8 mouse cellular contexts compared by ENCODE assay signal in genomic region chr6:124859725-124860124, GRCm38 (mm10). TPM values are rescaled to one million over a fixed set of nuclear protein-coding genes. Genes with fewer than 3 reads are reported as not detected.
DNase-seq lines count a peak whose midpoint lies in the region; ATAC-seq and TF ChIP-seq lines count a peak whose summit lies in the region.

No protein-coding gene starts in this region.

- no peak overlapping the region for H3K9ac ChIP-seq in embryonic facial prominence, embryonic 12.5 days
- H3K9ac ChIP-seq in heart, adult 2 months (ENCODE audit: low read depth, low read length), result no peak overlapping the region
- peak overlapping the region; percentile 53; the same call in 1 of the 2 replicates for H3K9ac ChIP-seq in limb, embryonic 13.5 days
- H3K9ac ChIP-seq in midbrain, postnatal 0 days (replicated peaks; ENCODE audit: low read length, poor library complexity, severe bottlenecking), result peak overlapping the region; percentile 5; the same call in 1 of the 2 replicates

- H3K4me1 ChIP-seq in embryonic facial prominence, embryonic 12.5 days, result peaks cover 47% of the 10 kb centered on the region
- H3K4me1 ChIP-seq in heart, adult 2 months (ENCODE audit: control insufficient read depth, insufficient read depth, low read length), result peaks cover 3% of the 10 kb centered on the region
- peaks cover 68% of the 10 kb centered on the region for H3K4me1 ChIP-seq in limb, embryonic 13.5 days
- H3K4me1 ChIP-seq in midbrain, postnatal 0 days (ENCODE audit: insufficient read depth, low read length), result peaks cover 25% of the 10 kb centered on the region

- intact Hi-C loops in heart, adult 2 months (cut with DNase I), result loop anchor here (1.0 to 5.0 kb wide), 3 partner anchors 71 to 223 kb away; no protein-coding TSS in a partner anchor

- H3K27ac ChIP-seq in embryonic facial prominence, embryonic 12.5 days, result 0 out of 2 replicates have a peak overlapping the region, but pooled peaks have one; percentile 37
- H3K27ac ChIP-seq in heart, adult 2 months, result no peak overlapping the region
- 0 out of 2 replicates have a peak overlapping the region, but pooled peaks have one; percentile 28 for H3K27ac ChIP-seq in limb, embryonic 13.5 days
- peak overlapping the region; percentile 80 for H3K27ac ChIP-seq in midbrain, postnatal 0 days (ENCODE audit: low read depth, low read length)

- H3K36me3 ChIP-seq in embryonic facial prominence, embryonic 12.5 days, result peaks cover 4% of the 10 kb centered on the region; the same call in 1 of the 2 replicates
- no peaks in the 10 kb centered on the region for H3K36me3 ChIP-seq in heart, adult 2 months (ENCODE audit: control insufficient read depth, insufficient read depth, low read length)
- H3K36me3 ChIP-seq in limb, embryonic 13.5 days, result peaks cover 8% of the 10 kb centered on the region
- H3K36me3 ChIP-seq in midbrain, postnatal 0 days (ENCODE audit: insufficient read depth, low read length), result peaks cover 9% of the 10 kb centered on the region; the same call in 1 of the 2 replicates

- no peaks in the 10 kb centered on the region for H3K9me3 ChIP-seq in embryonic facial prominence, embryonic 12.5 days
- no peaks in the 10 kb centered on the region for H3K9me3 ChIP-seq in limb, embryonic 13.5 days
- no peaks in the 10 kb centered on the region for H3K9me3 ChIP-seq in midbrain, postnatal 0 days (ENCODE audit: low read length)

- H3K4me2 ChIP-seq in embryonic facial prominence, embryonic 12.5 days (replicated peaks), result 0 out of 2 replicates have a peak overlapping the region, but pooled peaks have one; percentile 14
- peak overlapping the region; percentile 25 for H3K4me2 ChIP-seq in limb, embryonic 13.5 days (replicated peaks)
- H3K4me2 ChIP-seq in midbrain, postnatal 0 days (ENCODE audit: low read depth, low read length, poor library complexity, severe bottlenecking), result peak overlapping the region; percentile 34

- 0 out of 2 replicates have a peak, but pooled peaks have one; percentile 13 for ATAC-seq in embryonic facial prominence, embryonic 12.5 days (ENCODE audit: insufficient number of reproducible peaks, insufficient read depth, low FRiP score, low TSS enrichment)
- no peak for ATAC-seq in limb, embryonic 13.5 days (ENCODE audit: low FRiP score, low read depth)
- ATAC-seq in midbrain, postnatal 0 days (ENCODE audit: low FRiP score), result no peak

- no peaks in the 10 kb centered on the region; the same call in 1 of the 2 replicates for H3K27me3 ChIP-seq in embryonic facial prominence, embryonic 12.5 days
- H3K27me3 ChIP-seq in heart, adult 2 months (ENCODE audit: control insufficient read depth, insufficient read depth, low read length), result no peaks in the 10 kb centered on the region
- peaks cover 7% of the 10 kb centered on the region; the same call in 1 of the 2 replicates for H3K27me3 ChIP-seq in limb, embryonic 13.5 days
- H3K27me3 ChIP-seq in midbrain, postnatal 0 days (ENCODE audit: insufficient read depth, low read length), result no peaks in the 10 kb centered on the region

- 8% methylated on average over 12 of the region's 12 CpGs for WGBS in embryonic facial prominence, embryonic 12.5 days
- 9% methylated on average over 12 of the region's 12 CpGs for WGBS in heart, adult 2 months
- WGBS in limb, embryonic 13.5 days, result 10% methylated on average over 12 of the region's 12 CpGs
- 7% methylated on average over 12 of the region's 12 CpGs for WGBS in midbrain, postnatal 0 days

- TF ChIP-seq CTCF in heart, adult 2 months (IDR thresholded peaks at IDR 0.05), result no peak; the same call in 1 of the 2 replicates
- TF ChIP-seq CTCF in midbrain, postnatal 0 days (IDR thresholded peaks at IDR 0.05), result peak; percentile 90

- no peak for TF ChIP-seq EP300 in heart, adult 2 months (IDR thresholded peaks at IDR 0.05; ENCODE audit: insufficient read depth, low read depth, low read length)

- TF ChIP-seq POLR2A in heart, adult 2 months (IDR thresholded peaks at IDR 0.05; ENCODE audit: insufficient read depth, low read depth, low read length), result no peak

- DNase-seq in 3134 (ENCODE audit: extremely low read depth, insufficient read length, low spot score), result peak; percentile 68
- peak; percentile 95 for DNase-seq in adrenal gland, postnatal 14 days
- peak; percentile 83 to 91 for DNase-seq in heart, adult 2 months
- DNase-seq in kidney, adult 8-10 months, result peak; percentile 80 to 90
- peak; percentile 88 for DNase-seq in midbrain, postnatal 0 days (ENCODE audit: low spot score)
- peak; percentile 69 to 88 for DNase-seq in spleen, postnatal 10 days (ENCODE audit: low spot score in 2 of 2)

- no peaks in the 10 kb centered on the region for H3K79me2 ChIP-seq in heart, adult 2 months (replicated peaks; ENCODE audit: control insufficient read depth, insufficient read depth, low read length)

- H3K4me3 ChIP-seq in embryonic facial prominence, embryonic 12.5 days, result no peak overlapping the region
- H3K4me3 ChIP-seq in heart, adult 2 months, result no peak overlapping the region
- H3K4me3 ChIP-seq in limb, embryonic 13.5 days, result 0 out of 2 replicates have a peak overlapping the region, but pooled peaks have one; percentile 7
- 0 out of 2 replicates have a peak overlapping the region, but pooled peaks have one; percentile 1 for H3K4me3 ChIP-seq in midbrain, postnatal 0 days (ENCODE audit: low read depth, low read length)

RNA-seq across cellular contexts. Expression of gene P3h3, which starts 2.2 kb away (rescaled TPM):
- total RNA-seq in adrenal gland, postnatal 14 days (2021), result 21.4 and 26.1 TPM in 2 replicates
- polyA plus RNA-seq in embryonic facial prominence, embryonic 12.5 days (2016; fragmentation: Nextera tagmentation; extraction: Ambion mirVana), result 61.7 and 68.9 TPM in 2 replicates
- total RNA-seq in heart, adult 2 months (2021), result 10 to 100 TPM in 1 of 2 experiments, 1 to 10 TPM in 1; 6.9 to 10.6 TPM
- polyA plus RNA-seq in heart, adult 2 months (2012; rRNA removed), result 15.5 and 16.2 TPM in 2 replicates
- 60.4 and 61.2 TPM in 2 replicates for polyA plus RNA-seq in limb, embryonic 13.5 days (2015; fragmentation: Nextera tagmentation; extraction: Ambion mirVana)
- total RNA-seq in midbrain, postnatal 0 days (2014; rRNA removed), result 67.4 and 74.4 TPM in 2 replicates
- 9.8 and 11.2 TPM in 2 replicates for polyA plus RNA-seq in midbrain, postnatal 0 days (2015; fragmentation: Nextera tagmentation; extraction: Ambion mirVana)

RNA-seq across cellular contexts. Expression of gene Gpr162, which starts 4.1 kb away (rescaled TPM):
- total RNA-seq in adrenal gland, postnatal 14 days (2021), result 1.6 and 2.3 TPM in 2 replicates
- polyA plus RNA-seq in embryonic facial prominence, embryonic 12.5 days (2016; fragmentation: Nextera tagmentation; extraction: Ambion mirVana), result 3.4 and 3.6 TPM in 2 replicates
- under 1 TPM; 0.41 to 0.44 TPM for total RNA-seq in heart, adult 2 months (2021)
- polyA plus RNA-seq in heart, adult 2 months (2012; rRNA removed), result 1.0 and 1.4 TPM in 2 replicates
- 2.9 and 3.5 TPM in 2 replicates for polyA plus RNA-seq in limb, embryonic 13.5 days (2015; fragmentation: Nextera tagmentation; extraction: Ambion mirVana)
- total RNA-seq in midbrain, postnatal 0 days (2014; rRNA removed), result 198 and 225 TPM in 2 replicates
- 38.3 and 39.3 TPM in 2 replicates for polyA plus RNA-seq in midbrain, postnatal 0 days (2015; fragmentation: Nextera tagmentation; extraction: Ambion mirVana)

RNA-seq across cellular contexts. Expression of gene Gnb3, which starts 19.6 kb away (rescaled TPM):
- total RNA-seq in adrenal gland, postnatal 14 days (2021), result 9.4 and 9.5 TPM in 2 replicates
- polyA plus RNA-seq in embryonic facial prominence, embryonic 12.5 days (2016; fragmentation: Nextera tagmentation; extraction: Ambion mirVana), result 0.58 and 1.0 TPM in 2 replicates
- total RNA-seq in heart, adult 2 months (2021), result 10 to 100 TPM in 1 of 2 experiments, 1 to 10 TPM in 1; 6.1 to 10.9 TPM
- 6.9 and 14.0 TPM in 2 replicates for polyA plus RNA-seq in heart, adult 2 months (2012; rRNA removed)
- 1.0 and 1.3 TPM in 2 replicates for polyA plus RNA-seq in limb, embryonic 13.5 days (2015; fragmentation: Nextera tagmentation; extraction: Ambion mirVana)
- total RNA-seq in midbrain, postnatal 0 days (2014; rRNA removed), result 0.52 and 0.66 TPM in 2 replicates
- polyA plus RNA-seq in midbrain, postnatal 0 days (2015; fragmentation: Nextera tagmentation; extraction: Ambion mirVana), result 0.23 and 1.1 TPM in 2 replicates

RNA-seq across cellular contexts. Expression of gene Cd4, which starts 28.3 kb away (rescaled TPM):
- total RNA-seq in adrenal gland, postnatal 14 days (2021), result 1.4 and 13.0 TPM in 2 replicates
- polyA plus RNA-seq in embryonic facial prominence, embryonic 12.5 days (2016; fragmentation: Nextera tagmentation; extraction: Ambion mirVana), result 0.09 and 0.39 TPM in 2 replicates
- under 1 TPM; 0.34 to 0.57 TPM for total RNA-seq in heart, adult 2 months (2021)
- 0.53 and 0.66 TPM in 2 replicates for polyA plus RNA-seq in heart, adult 2 months (2012; rRNA removed)
- polyA plus RNA-seq in limb, embryonic 13.5 days (2015; fragmentation: Nextera tagmentation; extraction: Ambion mirVana), result 0.04 and 0.15 TPM in 2 replicates
- total RNA-seq in midbrain, postnatal 0 days (2014; rRNA removed), result 0.19 and 2.8 TPM in 2 replicates
- polyA plus RNA-seq in midbrain, postnatal 0 days (2015; fragmentation: Nextera tagmentation; extraction: Ambion mirVana), result 0.25 and 0.58 TPM in 2 replicates

RNA-seq across cellular contexts. Expression of gene Cdca3, which starts 30.4 kb away (rescaled TPM):
- total RNA-seq in adrenal gland, postnatal 14 days (2021), result 22.2 and 26.1 TPM in 2 replicates
- 157 and 166 TPM in 2 replicates for polyA plus RNA-seq in embryonic facial prominence, embryonic 12.5 days (2016; fragmentation: Nextera tagmentation; extraction: Ambion mirVana)
- total RNA-seq in heart, adult 2 months (2021), result under 1 TPM; 0.32 to 0.70 TPM
- polyA plus RNA-seq in heart, adult 2 months (2012; rRNA removed), result 0.72 and 1.9 TPM in 2 replicates
- polyA plus RNA-seq in limb, embryonic 13.5 days (2015; fragmentation: Nextera tagmentation; extraction: Ambion mirVana), result 166 and 172 TPM in 2 replicates
- total RNA-seq in midbrain, postnatal 0 days (2014; rRNA removed), result 9.4 and 16.7 TPM in 2 replicates
- 15.0 and 16.0 TPM in 2 replicates for polyA plus RNA-seq in midbrain, postnatal 0 days (2015; fragmentation: Nextera tagmentation; extraction: Ambion mirVana)

Comparison
In these comparisons a context has a peak if more than half of its experiments do, and no peak if none do; other contexts are left out.
1. H3K4me3 ChIP-seq: peak in limb, embryonic 13.5 days (single experiment) and midbrain, postnatal 0 days (single experiment); none in embryonic facial prominence, embryonic 12.5 days (single experiment) and heart, adult 2 months (single experiment).
2. H3K9ac ChIP-seq: peak in limb, embryonic 13.5 days (single experiment) and midbrain, postnatal 0 days (single experiment); none in embryonic facial prominence, embryonic 12.5 days (single experiment) and heart, adult 2 months (single experiment).
3. Peak in every context shown above with its lines, with median percentiles within 50 percentile points of each other: DNase-seq and H3K4me2 ChIP-seq.